Comparison of ENCODE assay signal across 33 mouse cellular contexts in the genomic region with DNA sequence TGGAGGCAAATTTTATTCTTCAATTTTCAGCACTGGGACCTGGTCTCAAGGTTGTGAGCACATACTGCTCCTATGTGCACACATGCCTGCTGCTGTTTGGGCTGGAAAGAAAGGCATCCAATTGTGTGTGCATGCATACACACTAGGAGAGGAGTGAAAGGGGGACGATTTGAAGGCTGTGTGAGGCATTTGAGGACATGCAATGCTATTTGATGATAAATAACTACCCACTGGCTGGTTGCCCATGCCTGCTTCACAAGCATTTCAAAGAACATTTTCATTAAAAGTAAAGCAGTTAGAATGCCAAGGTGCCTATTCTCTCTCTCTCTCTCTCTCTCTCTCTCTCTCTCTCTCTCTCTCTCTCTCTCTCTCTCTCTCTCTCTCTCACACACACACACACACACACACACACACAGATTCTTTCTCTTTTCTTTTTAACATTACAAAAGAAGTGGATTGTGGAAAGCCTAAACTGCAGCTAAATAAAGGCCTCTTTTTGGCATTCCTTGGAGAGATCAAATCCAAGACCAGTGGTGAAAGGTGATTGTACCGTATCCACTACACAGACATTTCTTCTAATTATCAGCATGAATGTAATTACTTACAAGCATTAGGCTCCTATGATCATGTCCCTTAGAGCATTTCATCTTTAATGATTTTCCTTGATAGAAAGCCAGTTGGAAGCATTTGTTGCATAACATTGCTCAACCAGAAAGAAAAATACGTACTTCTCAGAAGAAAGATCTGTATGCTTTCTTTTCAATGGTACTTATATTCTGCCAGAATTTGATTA.
DNase-seq lines count a peak whose midpoint lies in the region; ATAC-seq and TF ChIP-seq lines count a peak whose summit lies in the region.
"Had no signal": no experiment of that assay in that cellular context is flagged by ENCODE, and none has a peak within 500 bp of the region (broad histone marks: within the 10 kb centered on the region; RNA-seq: fewer than 3 reads in every experiment).

No protein-coding gene starts in this region.

- no peaks in the 10 kb centered on the region for H3K27me3 ChIP-seq in hindbrain, postnatal 0 days (ENCODE audit: insufficient read depth, low read length)
- no peaks in the 10 kb centered on the region for H3K27me3 ChIP-seq in hindbrain, embryonic 10.5 days (ENCODE audit: insufficient read depth, poor library complexity, severe bottlenecking)
- no peaks in the 10 kb centered on the region for H3K27me3 ChIP-seq in cerebellum, adult 2 months (ENCODE audit: control insufficient read depth, insufficient read depth, low read length)
- H3K27me3 ChIP-seq: CH12.LX; embryonic facial prominence, embryonic 12.5 days; heart, embryonic 12.5 days; limb, embryonic 15.5 days; liver, embryonic 13.5 days; megakaryocyte, embryonic 14.5 days; midbrain, embryonic 12.5 days; neural tube, embryonic 12.5 days had no signal

- ATAC-seq in hindbrain, postnatal 0 days, result no peak
- ATAC-seq: inflammation-experienced regulatory T-cells, adult 6 months had no signal

- no peak overlapping the region for H3K4me3 ChIP-seq in hindbrain, postnatal 0 days (ENCODE audit: low read length)
- H3K4me3 ChIP-seq in hindbrain, embryonic 10.5 days, result no peak overlapping the region
- no peak overlapping the region for H3K4me3 ChIP-seq in cerebellum, adult 2 months (replicated peaks; ENCODE audit: insufficient read depth, low read depth, low read length)
- H3K4me3 ChIP-seq: embryonic facial prominence, embryonic 12.5 days; heart, adult 2 months; heart, embryonic 12.5 days; layer of hippocampus, adult 2 months; limb, embryonic 10.5 days; limb, embryonic 15.5 days; liver, embryonic 13.5 days; megakaryocyte, embryonic 14.5 days; midbrain, embryonic 12.5 days; myocyte; neural tube, embryonic 12.5 days had no signal

- TF ChIP-seq POLR2A in cerebellum, adult 2 months (IDR thresholded peaks at IDR 0.05; ENCODE audit: borderline replicate concordance, insufficient read depth, low read length), result no peak

- DNase-seq in adrenal gland, adult (ENCODE audit: inconsistent age in 2 of 2, low spot score in 1 of 2), result peak; percentile 15 to 77
- no peak for DNase-seq in adrenal gland, postnatal 4 days (ENCODE audit: low spot score in 2 of 2)
- DNase-seq in hindbrain, postnatal 0 days (ENCODE audit: low spot score), result peak; percentile 18
- no peak for DNase-seq in hindbrain, embryonic 10.5 days (ENCODE audit: low spot score)
- peak; percentile 15 for DNase-seq in adrenal gland, adult 8-10 months
- DNase-seq in brain, adult 2 months (ENCODE audit: low read depth, low spot score), result peak; percentile 13
- no peak for DNase-seq in layer of hippocampus, adult 9-10 months (ENCODE audit: low spot score)
- DNase-seq in cerebellum, adult 2 months, result no peak
- DNase-seq: cerebellum, adult 9-11 months; embryo, embryonic 11 days; heart, adult 2 months; heart, postnatal 4 days; kidney, adult 11 months; kidney, postnatal 36 days; liver, embryonic 13.5 days; lung, adult 18-20 months; right cerebral cortex, adult 18-20 months; right cerebral cortex, postnatal 4 days; thymus, adult 18-20 months; thymus, postnatal 36 days had no signal

- no peaks in the 10 kb centered on the region for H3K4me1 ChIP-seq in hindbrain, postnatal 0 days (ENCODE audit: insufficient read depth, low read length)
- H3K4me1 ChIP-seq in hindbrain, embryonic 10.5 days (replicated peaks), result no peaks in the 10 kb centered on the region
- no peaks in the 10 kb centered on the region for H3K4me1 ChIP-seq in cerebellum, adult 2 months (ENCODE audit: control insufficient read depth, insufficient read depth, low read length)
- H3K4me1 ChIP-seq: embryonic facial prominence, embryonic 12.5 days; heart, embryonic 12.5 days; limb, embryonic 10.5 days; limb, embryonic 15.5 days; liver, embryonic 13.5 days; megakaryocyte, embryonic 14.5 days; midbrain, embryonic 12.5 days; neural tube, embryonic 12.5 days had no signal

- no peak for TF ChIP-seq CTCF in hindbrain, postnatal 0 days (IDR thresholded peaks at IDR 0.05; ENCODE audit: low read depth)
- no peak for TF ChIP-seq CTCF in cerebellum, adult 2 months (IDR thresholded peaks at IDR 0.05; ENCODE audit: borderline replicate concordance, insufficient read depth, low read depth, low read length)

- H3K9ac ChIP-seq in hindbrain, postnatal 0 days (replicated peaks; ENCODE audit: low read length), result no peak overlapping the region
- H3K9ac ChIP-seq: embryonic facial prominence, embryonic 12.5 days; heart, embryonic 12.5 days; hindbrain, embryonic 14.5 days; limb, embryonic 15.5 days; liver, embryonic 13.5 days; midbrain, embryonic 12.5 days; neural tube, embryonic 12.5 days had no signal

- H3K9me3 ChIP-seq in hindbrain, postnatal 0 days (ENCODE audit: low read length), result no peaks in the 10 kb centered on the region
- H3K9me3 ChIP-seq in hindbrain, embryonic 10.5 days, result no peaks in the 10 kb centered on the region
- H3K9me3 ChIP-seq: embryonic facial prominence, embryonic 12.5 days; heart, embryonic 12.5 days; limb, embryonic 10.5 days; limb, embryonic 15.5 days; liver, embryonic 13.5 days; megakaryocyte, embryonic 14.5 days; midbrain, embryonic 12.5 days; neural tube, embryonic 12.5 days had no signal

- no peak overlapping the region for H3K4me2 ChIP-seq in hindbrain, postnatal 0 days (ENCODE audit: low read depth, low read length)
- H3K4me2 ChIP-seq: embryonic facial prominence, embryonic 12.5 days; heart, embryonic 12.5 days; hindbrain, embryonic 14.5 days; limb, embryonic 15.5 days; liver, embryonic 13.5 days; midbrain, embryonic 12.5 days; neural tube, embryonic 12.5 days had no signal

- WGBS in hindbrain, postnatal 0 days, result 46% methylated on average over 3 of the region's 3 CpGs
- 84% methylated on average over 3 of the region's 3 CpGs for WGBS in hindbrain, embryonic 10.5 days
- WGBS in cerebellum, adult 2 months, result 30% methylated on average over 3 of the region's 3 CpGs

- H3K27ac ChIP-seq in hindbrain, postnatal 0 days, result no peak overlapping the region
- H3K27ac ChIP-seq in hindbrain, embryonic 10.5 days, result no peak overlapping the region
- no peak overlapping the region for H3K27ac ChIP-seq in cerebellum, adult 2 months (ENCODE audit: insufficient read depth, low read length)
- H3K27ac ChIP-seq: embryonic facial prominence, embryonic 12.5 days; heart, adult 2 months; hindbrain, embryonic 14.5 days; layer of hippocampus, adult 2 months; limb, embryonic 10.5 days; limb, embryonic 15.5 days; liver, embryonic 13.5 days; midbrain, embryonic 12.5 days; neural tube, embryonic 12.5 days; stomach, postnatal 0 days had no signal

- H3K36me3 ChIP-seq in hindbrain, postnatal 0 days (ENCODE audit: insufficient read depth, low read length), result no peaks in the 10 kb centered on the region
- no peaks in the 10 kb centered on the region for H3K36me3 ChIP-seq in hindbrain, embryonic 10.5 days
- H3K36me3 ChIP-seq: embryonic facial prominence, embryonic 12.5 days; heart, embryonic 12.5 days; limb, embryonic 10.5 days; limb, embryonic 15.5 days; liver, embryonic 13.5 days; midbrain, embryonic 12.5 days; neural tube, embryonic 12.5 days had no signal

Comparison
In these comparisons a context has a peak if more than half of its experiments do, and no peak if none do; other contexts are left out.
1. DNase-seq: peak in adrenal gland, adult (2 of 2), hindbrain, postnatal 0 days (single experiment), adrenal gland, adult 8-10 months (single experiment) and brain, adult 2 months (single experiment); none in adrenal gland, postnatal 4 days (0 of 2), hindbrain, embryonic 10.5 days (single experiment), layer of hippocampus, adult 9-10 months (single experiment) and cerebellum, adult 2 months (0 of 2).